Mouse (Mus musculus) ES-CJ7 (cell line): ENCODE data around the gene Slc25a35.
"Not testable (repeated sequence)": the region's sequence is repeated elsewhere in the genome, so short reads cannot be mapped to it uniquely, and the experiment has no call there.

Experiments used
- DNase-seq: peaks from one replicate; pipeline ENCODE4 v3.0.0; 2011; ENCODE audit warnings: low read depth, low spot score

Slc25a35 gene

DNA sequence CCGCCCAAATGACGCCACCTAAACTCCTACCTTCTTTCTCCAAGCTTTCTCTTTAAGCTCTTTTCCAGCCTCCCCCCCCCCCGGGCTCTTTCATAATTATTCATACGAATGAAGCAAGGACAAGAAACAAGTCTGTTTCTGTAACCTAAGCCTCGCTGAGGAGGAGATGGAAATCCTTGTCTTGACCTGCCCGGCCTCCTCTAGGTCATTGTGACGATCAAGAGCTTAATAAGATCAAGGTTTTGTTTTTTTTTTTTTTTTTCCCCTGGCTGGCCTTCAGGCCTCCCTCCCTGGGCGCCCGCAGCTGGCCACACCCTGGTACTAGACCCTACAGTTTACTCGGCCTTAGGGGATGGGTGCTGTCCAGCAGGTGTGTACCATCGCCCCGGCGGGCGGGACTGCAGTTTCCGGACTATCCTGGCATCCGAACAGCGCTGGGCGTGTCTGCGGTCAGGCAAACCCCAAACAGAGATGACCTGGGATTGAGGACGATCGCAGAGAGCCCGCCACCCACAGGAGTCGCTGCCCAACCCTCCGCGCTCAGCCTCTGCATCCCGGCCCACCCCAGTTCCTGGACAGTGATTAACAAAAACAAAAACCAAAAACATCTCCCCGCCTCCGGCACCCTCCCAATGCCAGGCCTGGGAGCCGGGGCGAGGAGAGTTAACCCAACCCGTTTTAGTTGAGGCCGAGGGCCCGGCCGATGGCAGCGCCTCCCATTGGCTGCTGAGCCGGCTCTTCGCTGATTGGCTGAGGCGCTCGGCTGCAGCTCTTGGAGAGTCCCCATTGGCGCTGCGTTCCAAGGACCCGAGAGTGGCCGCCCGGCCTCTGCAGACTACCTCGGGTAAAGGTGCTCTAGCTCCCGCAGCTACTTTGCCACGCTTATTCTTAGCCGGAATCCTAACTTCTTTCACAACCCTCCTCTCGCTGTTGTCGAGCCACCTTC, at the start of gene Slc25a35:
Slc25a35 (plus strand) TSS at position 795 of the 946 bp plus-strand sequence.
- DNase-seq, result peak; percentile 88

- DNase-seq, result no peak
Measured at GRCm38 (mm10) chr11:68923191-68923590, 44.7 kb upstream of the Slc25a35 start.

DNA sequence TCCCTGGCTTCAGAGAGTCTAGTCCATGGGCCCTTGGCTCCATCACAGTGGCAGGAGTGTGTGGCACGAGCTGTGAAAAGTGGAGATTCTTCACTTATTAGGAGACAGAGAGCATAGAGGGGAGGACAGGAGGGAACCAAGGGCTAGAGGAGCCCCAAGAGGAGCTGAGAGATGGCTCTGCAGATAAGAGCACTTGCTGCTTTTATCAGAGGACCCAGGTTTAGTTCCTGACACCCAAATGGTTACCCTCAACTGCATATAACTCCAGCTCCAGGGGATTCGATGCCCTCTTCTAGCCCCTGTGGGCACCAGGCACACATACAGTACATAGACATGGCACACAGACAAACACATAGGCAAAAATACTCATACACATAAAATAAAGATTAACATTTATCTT, 43.2 kb upstream of the Slc25a35 start:
- no peak for DNase-seq

DNA sequence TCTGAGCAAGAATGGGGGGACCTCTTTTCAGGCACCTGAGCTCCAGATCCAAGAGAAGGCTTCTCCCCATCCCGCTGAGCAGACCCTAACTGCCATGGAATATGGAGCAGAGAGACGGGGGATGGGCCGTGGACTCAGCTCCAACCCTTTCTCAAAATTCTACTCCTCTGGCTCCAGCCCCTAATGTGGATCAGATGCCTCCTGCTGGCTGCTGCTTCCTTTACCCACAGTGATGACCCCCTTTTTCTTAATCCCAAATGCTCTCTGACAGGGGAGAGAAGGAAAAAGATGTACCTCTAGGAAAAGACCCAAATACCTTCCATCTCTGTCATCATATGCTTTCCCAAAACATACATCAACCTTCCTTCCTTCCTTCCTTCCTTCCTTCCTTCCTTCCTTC, 41.0 kb upstream of the Slc25a35 start, which contains the start of gene Odf4:
Odf4 (minus strand) TSS at position 101 of the 400 bp plus-strand sequence.
- no peak for DNase-seq

GRCm38 (mm10) chr11:68929947-68930346, 38.0 kb upstream of the Slc25a35 start:
- no peak for DNase-seq

- DNase-seq, result no peak
Measured at GRCm38 (mm10) chr11:68933885-68934507, 33.9 kb upstream of the Slc25a35 start.

- not testable (repeated sequence) for DNase-seq
Measured at GRCm38 (mm10) chr11:68936951-68937350, 31.0 kb upstream of the Slc25a35 start.

GRCm38 (mm10) chr11:68939451-68940304, 28.3 kb upstream of the Slc25a35 start:
- peak; percentile 89 for DNase-seq

GRCm38 (mm10) chr11:68940516-68940915, 27.4 kb upstream of the Slc25a35 start:
- DNase-seq, result no peak

DNA sequence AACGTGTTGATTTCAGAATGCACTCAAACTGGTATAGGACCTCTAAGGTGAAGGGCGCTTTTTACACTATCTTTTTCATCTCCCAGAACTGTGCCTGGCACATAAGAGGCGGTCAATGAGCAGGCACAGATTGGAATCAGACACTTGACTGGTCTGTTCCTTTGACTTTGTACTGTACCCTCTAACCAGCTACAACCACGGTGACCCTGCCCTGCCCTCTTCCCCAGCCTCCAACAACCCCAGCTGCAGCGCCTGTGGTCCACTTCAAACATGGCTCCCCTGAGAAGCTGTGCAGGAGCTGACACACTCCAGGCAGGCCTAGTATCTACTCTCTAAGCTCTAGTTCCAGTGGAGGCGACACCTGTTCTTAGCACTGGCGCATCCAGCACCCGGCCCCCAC, 25.2 kb upstream of the Slc25a35 start:
- no peak for DNase-seq

DNA sequence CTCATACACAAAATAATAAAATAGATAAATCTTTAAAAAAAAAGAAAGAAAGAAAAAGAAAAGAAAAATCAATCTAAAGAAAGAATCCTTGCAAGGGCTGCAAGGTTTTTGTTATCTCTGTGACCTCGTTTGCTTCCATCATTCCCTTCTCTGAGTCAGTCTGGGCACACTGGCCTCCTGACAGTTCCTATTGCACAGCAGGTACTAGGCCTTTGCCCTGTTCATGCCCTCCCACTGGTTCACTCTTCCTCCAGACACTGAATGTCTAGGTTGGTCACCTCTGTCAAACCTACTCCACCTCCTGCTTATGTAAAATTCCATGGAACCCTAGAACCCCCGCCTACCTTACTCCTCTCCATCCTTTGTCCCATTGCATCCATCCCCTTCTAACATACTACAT, 22.7 kb upstream of the Slc25a35 start:
- DNase-seq, result no peak

DNA sequence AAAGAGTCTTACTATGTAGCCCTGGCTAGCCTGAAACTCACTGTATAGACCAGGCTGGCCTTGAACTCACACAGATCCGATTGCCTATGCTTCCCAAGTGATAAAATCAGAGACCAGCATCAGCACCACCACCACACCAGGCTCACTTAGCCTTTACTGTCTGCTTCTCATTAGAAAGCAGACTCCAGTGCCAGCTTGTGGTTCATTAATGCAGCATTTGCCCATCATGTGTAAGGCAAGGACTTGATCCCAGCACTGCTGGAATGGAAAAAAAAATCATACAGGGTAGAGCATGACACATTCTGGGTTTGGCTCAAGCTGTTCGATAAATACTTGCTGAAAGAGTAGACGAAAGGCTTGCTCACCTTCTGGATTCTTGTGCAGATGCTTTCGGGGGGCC, 21.9 kb upstream of the Slc25a35 start:
- DNase-seq, result no peak

- no peak for DNase-seq
Measured at GRCm38 (mm10) chr11:68946806-68947440, 21.0 kb upstream of the Slc25a35 start.

GRCm38 (mm10) chr11:68947542-68947993, 20.4 kb upstream of the Slc25a35 start:
- DNase-seq, result peak; percentile 58

DNA sequence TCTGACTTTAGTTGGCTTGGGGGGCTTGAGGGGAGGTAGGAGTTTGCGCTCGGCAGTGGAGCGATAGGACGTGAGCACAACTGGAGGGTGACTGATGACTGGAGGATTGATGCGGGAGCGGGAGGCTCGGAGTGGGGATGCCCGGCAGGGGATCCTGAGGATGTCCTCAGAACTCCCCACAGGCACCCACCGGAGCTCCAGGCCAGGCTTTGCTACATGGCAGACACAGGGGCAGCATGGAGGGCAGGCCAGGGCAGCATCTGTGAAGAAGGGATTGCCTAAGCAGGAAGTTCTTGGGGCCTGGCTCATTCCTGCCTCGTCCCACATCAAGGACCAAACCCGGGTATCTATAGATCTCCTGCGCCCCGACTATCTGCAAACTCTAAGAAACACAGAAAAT, 14.0 kb upstream of the Slc25a35 start:
- no peak for DNase-seq

DNA sequence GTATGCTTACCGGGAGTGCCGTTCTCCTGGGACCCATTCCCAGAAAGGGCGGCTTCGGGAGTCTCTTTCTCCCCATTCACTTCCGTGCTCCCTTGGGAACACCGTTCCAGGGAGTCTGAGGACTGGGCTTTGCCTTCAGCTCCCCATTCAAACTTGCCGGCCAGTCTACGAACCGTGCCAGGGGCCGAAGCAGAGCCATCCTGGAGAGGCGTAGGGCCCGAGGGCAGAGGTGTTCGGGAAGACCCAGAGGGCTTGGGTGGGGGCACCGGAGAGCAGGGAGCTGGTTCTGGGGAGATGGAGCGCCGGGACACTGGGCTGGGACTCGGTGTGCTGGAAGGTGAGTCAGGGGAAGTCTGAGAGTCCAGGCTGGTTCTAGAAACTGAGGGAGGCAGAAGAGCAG, 13.5 kb upstream of the Slc25a35 start:
- DNase-seq, result no peak

DNA sequence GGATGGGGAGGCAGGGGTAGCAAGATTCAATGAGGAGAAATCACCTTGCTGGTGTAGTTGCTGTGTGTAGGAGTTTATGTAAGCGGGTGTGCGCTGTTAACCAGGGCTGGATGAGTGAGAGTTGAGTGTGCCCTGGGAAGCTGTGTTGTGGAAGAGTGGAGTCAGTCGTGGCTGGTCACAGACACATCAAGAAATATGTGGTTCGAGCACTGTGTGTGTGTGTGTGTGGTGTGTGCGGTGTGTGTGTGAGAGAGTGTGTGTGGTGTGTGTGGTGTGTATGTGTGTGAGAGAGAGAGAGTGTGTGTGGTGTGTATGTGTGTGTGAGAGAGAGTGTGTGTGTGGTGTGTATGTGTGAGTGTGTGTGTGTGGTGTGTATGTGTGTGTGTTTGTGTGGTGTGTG, 12.5 kb upstream of the Slc25a35 start:
- no peak for DNase-seq

DNA sequence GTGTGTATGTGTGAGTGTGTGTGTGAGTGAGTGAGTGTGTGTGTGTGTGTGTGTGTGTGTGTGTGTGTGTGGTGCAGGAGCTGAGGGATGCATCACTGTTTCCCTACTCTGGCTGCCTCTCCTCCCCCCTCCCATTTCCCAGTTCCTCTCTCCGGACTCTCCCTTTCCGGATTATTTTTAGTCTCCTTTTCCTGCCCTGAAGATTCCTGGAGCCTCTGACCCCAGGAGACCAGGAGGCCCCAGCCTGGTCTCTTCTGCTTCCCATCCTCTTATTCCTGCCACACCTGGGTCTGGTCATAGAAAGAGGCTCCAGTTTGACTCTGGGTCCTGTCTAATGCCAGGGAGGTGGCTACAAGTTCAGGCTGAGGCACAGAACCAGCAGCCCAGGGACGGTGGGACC, 11.8 kb upstream of the Slc25a35 start:
- no peak for DNase-seq

DNA sequence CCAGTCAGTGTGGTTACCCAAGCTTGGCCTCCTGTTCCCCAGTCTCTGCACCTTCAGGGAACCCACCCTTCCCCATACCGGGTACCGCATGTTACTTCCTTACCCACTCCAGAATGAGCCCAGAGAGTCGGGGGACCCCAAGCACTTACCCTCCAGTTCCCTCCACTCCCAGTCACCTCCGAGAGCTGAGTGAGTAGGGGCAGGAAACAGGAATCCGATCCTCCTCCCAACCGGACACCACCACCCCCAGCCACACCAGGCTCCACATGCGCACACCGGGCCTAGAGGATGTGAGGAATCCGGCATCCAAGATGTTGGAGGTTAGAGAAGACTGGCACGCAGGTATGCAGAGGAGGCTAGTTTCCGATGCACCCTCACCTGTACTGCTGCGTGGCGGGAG, 11.2 kb upstream of the Slc25a35 start:
- no peak for DNase-seq

GRCm38 (mm10) chr11:68957308-68957707, 10.6 kb upstream of the Slc25a35 start, which contains the start of gene Arhgef15:
Arhgef15 (minus strand) TSS chr11:68957480.
- DNase-seq, result no peak

DNA sequence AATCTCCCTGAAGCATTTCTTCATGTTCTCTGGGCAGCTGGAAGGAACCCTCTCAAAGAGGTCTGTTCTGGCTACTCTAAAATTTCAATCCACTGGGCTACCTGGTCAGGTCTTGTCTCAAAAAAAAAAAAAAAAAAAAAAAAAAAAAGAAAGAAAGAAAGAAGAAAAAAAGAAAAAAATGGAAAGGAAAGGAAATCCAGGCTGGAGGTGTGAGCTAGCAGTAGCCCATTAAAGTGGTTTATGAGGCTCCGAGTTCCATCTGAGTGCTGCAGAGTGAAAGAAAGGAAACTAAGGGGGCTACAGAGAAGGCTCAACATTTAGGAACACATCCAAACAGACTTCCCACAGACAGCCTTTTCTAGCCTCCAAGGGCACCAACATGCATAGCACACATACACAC, 10.0 kb upstream of the Slc25a35 start:
- no peak for DNase-seq
